Mouse (Mus musculus) cortical plate, adult 2 months (tissue): ENCODE data around the gene Usp12.

ENCODE experiments used
- CTCF ChIP-seq: fragments of 200-500 bp; IDR thresholded peaks from 2 replicates; pipeline ENCODE4 v1.5.1; 2011; ENCODE audit warnings: mild to moderate bottlenecking, control low read depth, low read length; ENCODE audit not compliant: insufficient read depth; ENCODE audit errors: extremely low read depth
- POLR2A ChIP-seq: fragments of 200-500 bp; IDR thresholded peaks from 2 replicates; pipeline ENCODE4 v1.6.1; 2011; ENCODE audit warnings: mild to moderate bottlenecking, low read length, control low read depth; ENCODE audit not compliant: insufficient read depth; ENCODE audit errors: extremely low read depth

DNA sequence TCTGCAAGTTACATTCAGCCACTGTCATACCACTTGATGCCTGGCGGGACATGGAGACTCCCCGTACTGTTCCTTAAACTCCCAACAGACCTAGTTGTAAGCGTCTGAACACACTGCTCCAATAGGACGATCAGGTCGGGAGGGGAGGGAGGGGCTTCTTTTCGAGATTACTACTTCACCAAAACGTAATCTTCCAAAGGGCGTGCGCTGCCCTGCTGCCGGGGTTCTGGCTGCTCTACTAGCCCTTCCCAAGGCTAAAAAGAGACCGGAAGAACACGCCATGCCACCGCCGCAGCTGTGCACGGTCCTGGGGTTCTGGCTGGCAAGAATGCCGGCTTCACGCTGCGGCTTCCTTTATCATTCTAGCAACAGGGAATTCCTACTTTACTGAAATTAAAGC, 58.5 kb downstream of the Usp12 start:
- no peak for TF ChIP-seq CTCF
- TF ChIP-seq POLR2A = no peak
